9 mouse cellular contexts compared by ENCODE assay signal in genomic region chr2:106527008-106527407, GRCm38 (mm10).
DNase-seq lines count a peak whose midpoint lies in the region; ATAC-seq lines count a peak whose summit lies in the region.
"Had no signal": no experiment of that assay in that cellular context is flagged by ENCODE, and none has a peak within 500 bp of the region (broad histone marks: within the 10 kb centered on the region; RNA-seq: fewer than 3 reads in every experiment).

No protein-coding gene starts in this region.

- peak overlapping the region; percentile 57; the same call in 1 of the 2 replicates for H3K27ac ChIP-seq in embryonic facial prominence, embryonic 13.5 days
- no peak overlapping the region for H3K27ac ChIP-seq in hindbrain, embryonic 15.5 days (replicated peaks)
- H3K27ac ChIP-seq in neural tube, embryonic 13.5 days (replicated peaks), result 0 out of 2 replicates have a peak overlapping the region, but pooled peaks have one; percentile 42

- WGBS in embryonic facial prominence, embryonic 13.5 days, result 52% methylated on average over 2 of the region's 2 CpGs
- 63% methylated on average over 2 of the region's 2 CpGs for WGBS in hindbrain, embryonic 15.5 days
- WGBS in neural tube, embryonic 13.5 days, result 48% methylated on average over 2 of the region's 2 CpGs

- H3K4me1 ChIP-seq in embryonic facial prominence, embryonic 13.5 days, result peaks cover 9% of the 10 kb centered on the region; the same call in 1 of the 2 replicates
- no peaks in the 10 kb centered on the region for H3K4me1 ChIP-seq in hindbrain, embryonic 15.5 days (replicated peaks)
- H3K4me1 ChIP-seq in neural tube, embryonic 13.5 days (replicated peaks), result peaks cover 5% of the 10 kb centered on the region

- no peaks in the 10 kb centered on the region for H3K9me3 ChIP-seq in embryonic facial prominence, embryonic 13.5 days
- no peaks in the 10 kb centered on the region for H3K9me3 ChIP-seq in hindbrain, embryonic 15.5 days
- no peaks in the 10 kb centered on the region for H3K9me3 ChIP-seq in neural tube, embryonic 13.5 days
- H3K9me3 ChIP-seq: heart, embryonic 12.5 days had no signal

- no peak overlapping the region for H3K4me2 ChIP-seq in embryonic facial prominence, embryonic 13.5 days
- no peak overlapping the region for H3K4me2 ChIP-seq in hindbrain, embryonic 15.5 days
- no peak overlapping the region for H3K4me2 ChIP-seq in neural tube, embryonic 13.5 days
- H3K4me2 ChIP-seq: heart, embryonic 12.5 days had no signal

- no peaks in the 10 kb centered on the region for H3K27me3 ChIP-seq in embryonic facial prominence, embryonic 13.5 days
- no peaks in the 10 kb centered on the region for H3K27me3 ChIP-seq in hindbrain, embryonic 15.5 days
- no peaks in the 10 kb centered on the region for H3K27me3 ChIP-seq in neural tube, embryonic 13.5 days
- H3K27me3 ChIP-seq: heart, embryonic 12.5 days had no signal

- no peak overlapping the region for H3K9ac ChIP-seq in embryonic facial prominence, embryonic 13.5 days
- no peak overlapping the region for H3K9ac ChIP-seq in hindbrain, embryonic 15.5 days
- H3K9ac ChIP-seq in neural tube, embryonic 13.5 days, result no peak overlapping the region
- H3K9ac ChIP-seq: heart, embryonic 12.5 days had no signal

- ATAC-seq in embryonic facial prominence, embryonic 13.5 days (ENCODE audit: insufficient number of reproducible peaks, insufficient read depth, low FRiP score, low TSS enrichment, low read depth), result peak; percentile 79; the same call in 1 of the 2 replicates
- 0 out of 2 replicates have a peak, but pooled peaks have one; percentile 27 for ATAC-seq in hindbrain, embryonic 15.5 days (ENCODE audit: low FRiP score, low read depth)
- 0 out of 2 replicates have a peak, but pooled peaks have one; percentile 50 for ATAC-seq in neural tube, embryonic 13.5 days (ENCODE audit: low read depth)

- H3K36me3 ChIP-seq in embryonic facial prominence, embryonic 13.5 days, result no peaks in the 10 kb centered on the region
- H3K36me3 ChIP-seq in hindbrain, embryonic 15.5 days, result no peaks in the 10 kb centered on the region
- H3K36me3 ChIP-seq in neural tube, embryonic 13.5 days, result no peaks in the 10 kb centered on the region
- H3K36me3 ChIP-seq: heart, embryonic 12.5 days had no signal

- DNase-seq in retina, embryonic 14.5 days (ENCODE audit: low spot score), result peak; percentile 38
- DNase-seq in retina, postnatal 1 day, result no peak
- DNase-seq in cerebellum, adult 9-10 months, result no peak
- no peak for DNase-seq in spleen, postnatal 4 days (ENCODE audit: low spot score in 2 of 2)
- DNase-seq in urinary bladder, postnatal 10 days (ENCODE audit: low spot score), result no peak

- no peak overlapping the region for H3K4me3 ChIP-seq in embryonic facial prominence, embryonic 13.5 days
- no peak overlapping the region for H3K4me3 ChIP-seq in hindbrain, embryonic 15.5 days
- H3K4me3 ChIP-seq in neural tube, embryonic 13.5 days, result no peak overlapping the region
- H3K4me3 ChIP-seq: heart, embryonic 12.5 days had no signal

Comparison
In these comparisons a context has a peak if more than half of its experiments do, and no peak if none do; other contexts are left out.
1. ATAC-seq: peak in every context shown above with its lines; median percentile 79 in embryonic facial prominence, embryonic 13.5 days; 50 in neural tube, embryonic 13.5 days; 27 in hindbrain, embryonic 15.5 days.